Mouse (Mus musculus): ENCODE measurements around the gene Tmpo.

The Tmpo gene

GRCm38 (mm10) chr10:91116958-91117357, 64.2 kb downstream of the Tmpo start:
- no peak for DNase-seq (ENCODE audit: low spot score)

GRCm38 (mm10) chr10:91109841-91110240, 71.3 kb downstream of the Tmpo start:
- no peak for DNase-seq (ENCODE audit: low spot score)

GRCm38 (mm10) chr10:91105981-91106380, 75.1 kb downstream of the Tmpo start:
- DNase-seq (ENCODE audit: low spot score) = no peak

- DNase-seq (ENCODE audit: low spot score) = no peak
Observed at GRCm38 (mm10) chr10:91102799-91103590, 78.1 kb downstream of the Tmpo start.

- DNase-seq (ENCODE audit: low spot score) = no peak
Observed at GRCm38 (mm10) chr10:91101936-91102335, 79.2 kb downstream of the Tmpo start.

GRCm38 (mm10) chr10:91100101-91100500, 81.0 kb downstream of the Tmpo start:
- DNase-seq (ENCODE audit: low spot score) = no peak

- no peak for DNase-seq (ENCODE audit: low spot score)
Observed at GRCm38 (mm10) chr10:91098056-91098455, 83.1 kb downstream of the Tmpo start.
